Mouse (Mus musculus) C2C12 (cell line): ENCODE measurements around the gene Hap1.
"Not testable (repeated sequence)": the region's sequence is repeated elsewhere in the genome, so short reads cannot be mapped to it uniquely, and the experiment has no call there.

Experiments
- CTCF ChIP-seq: IDR thresholded peaks from one replicate; pipeline ENCODE4 v1.5.1; 2011; ENCODE audit not compliant: control insufficient read depth, insufficient read depth, insufficient read length
- MAX ChIP-seq: IDR thresholded peaks from one replicate; pipeline ENCODE4 v1.6.1; 2011; ENCODE audit warnings: mild to moderate bottlenecking, control low read depth
- MYOD1 ChIP-seq: IDR thresholded peaks from one replicate; pipeline ENCODE4 v1.6.1; 2011; ENCODE audit warnings: low read depth; ENCODE audit not compliant: control insufficient read depth, insufficient read length

- not testable (repeated sequence) for TF ChIP-seq CTCF, MYOD1, MAX
Measured at GRCm38 (mm10) chr11:100330816-100331375, 25.0 kb downstream of the Hap1 start.
